Mouse (Mus musculus) adrenal gland, adult (tissue): Measurements from ENCODE around the gene Washc2.
A peak's percentile ranks its signal among the peaks of the same experiment; 100 is the strongest.
"Not testable (repeated sequence)": the region's sequence is repeated elsewhere in the genome, so short reads cannot be mapped to it uniquely, and the experiment has no call there.

Experiments
- DNase-seq, 2 experiments: peaks; one replicate each; pipeline ENCODE4 v3.0.0; 2022 to 2023; ENCODE audit warnings: low spot score in 1 of 2; ENCODE audit not compliant: inconsistent age in 2 of 2

Gene Washc2

DNA sequence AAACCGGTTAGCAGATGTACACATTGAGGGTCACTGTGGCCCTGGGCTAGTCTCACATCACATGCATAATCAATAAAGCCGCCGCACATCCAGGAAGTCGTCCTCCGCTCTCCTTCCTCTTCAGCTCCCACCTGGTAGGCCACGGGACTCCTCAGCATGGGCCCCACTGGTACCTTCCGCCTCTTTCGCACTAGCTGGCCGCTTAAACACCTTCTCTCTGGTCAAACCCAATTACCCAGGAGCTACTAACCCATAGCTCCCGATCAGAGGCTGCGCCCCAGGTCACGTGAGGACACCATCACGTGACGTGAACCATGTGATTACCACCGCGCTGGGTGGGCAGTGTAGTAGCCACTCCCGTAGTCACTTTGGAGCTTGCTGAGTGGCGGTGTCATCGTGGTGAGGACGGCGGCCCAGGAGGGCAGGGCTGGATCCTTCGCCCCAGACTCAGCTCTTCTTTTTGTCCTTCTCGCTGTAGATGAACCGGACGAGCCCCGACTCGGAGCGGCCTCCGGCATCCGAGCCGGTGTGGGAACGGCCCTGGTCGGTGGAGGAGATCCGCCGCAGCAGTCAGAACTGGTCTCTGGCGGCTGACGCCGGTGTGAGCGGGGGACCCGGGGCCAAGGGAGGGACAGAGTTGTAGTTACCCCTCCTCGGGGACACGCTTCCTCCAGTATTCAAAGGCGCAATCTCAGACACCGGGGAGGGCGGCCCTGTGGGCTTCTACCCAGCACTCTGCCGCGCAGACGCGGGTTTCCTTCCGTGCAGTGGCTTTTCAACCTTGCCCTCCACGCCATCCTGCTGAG, at the start of gene Washc2:
TSS of gene Washc2 (plus strand) at position 310 of the 806 bp plus-strand sequence.
- peak; percentile 96 to 99 for DNase-seq

DNA sequence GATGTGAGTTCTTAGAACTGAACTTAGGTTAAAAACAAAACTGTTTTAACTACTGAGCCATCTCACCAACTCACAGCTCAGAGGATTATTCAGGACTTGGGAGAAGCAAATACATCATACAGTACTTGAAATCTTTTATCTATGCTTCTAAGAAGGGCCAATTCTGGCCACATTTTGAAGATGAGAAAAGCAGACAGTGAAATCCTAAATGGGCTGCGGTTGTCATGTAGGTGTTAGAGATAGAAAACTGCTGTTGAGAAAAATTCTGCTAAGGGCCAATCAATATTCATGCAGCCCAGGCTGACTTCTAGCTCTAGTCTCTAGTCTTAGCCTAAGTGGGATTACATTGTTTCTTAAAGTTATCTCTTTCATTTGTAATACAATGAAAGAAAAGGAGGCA, 41.5 kb upstream of the Washc2 start:
- no peak for DNase-seq

- not testable (repeated sequence) for DNase-seq
Measured at GRCm38 (mm10) chr6:116173511-116174099, 34.2 kb upstream of the Washc2 start.

GRCm38 (mm10) chr6:116178376-116178775, 29.5 kb upstream of the Washc2 start:
- DNase-seq, result no peak

DNA sequence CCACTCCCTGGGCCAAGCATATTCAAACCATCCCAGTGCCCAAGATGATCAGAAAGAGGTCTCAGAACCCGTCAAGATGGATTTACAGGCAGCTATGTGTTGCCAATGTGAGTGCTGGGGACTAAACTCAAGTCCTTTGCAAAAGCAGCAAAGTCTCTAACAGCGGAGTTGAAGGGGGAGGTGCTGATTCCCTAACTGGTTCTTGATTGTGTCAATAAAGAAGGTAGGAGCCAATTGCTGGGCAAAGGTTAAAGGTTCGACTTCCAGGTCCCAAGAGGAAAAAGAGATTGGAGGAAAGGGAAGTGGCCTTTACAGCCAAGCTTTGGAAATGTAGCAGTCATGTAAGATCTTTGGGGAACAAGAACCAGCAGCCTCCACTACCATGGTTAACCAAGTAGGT, 27.1 kb upstream of the Washc2 start:
- no peak for DNase-seq

DNA sequence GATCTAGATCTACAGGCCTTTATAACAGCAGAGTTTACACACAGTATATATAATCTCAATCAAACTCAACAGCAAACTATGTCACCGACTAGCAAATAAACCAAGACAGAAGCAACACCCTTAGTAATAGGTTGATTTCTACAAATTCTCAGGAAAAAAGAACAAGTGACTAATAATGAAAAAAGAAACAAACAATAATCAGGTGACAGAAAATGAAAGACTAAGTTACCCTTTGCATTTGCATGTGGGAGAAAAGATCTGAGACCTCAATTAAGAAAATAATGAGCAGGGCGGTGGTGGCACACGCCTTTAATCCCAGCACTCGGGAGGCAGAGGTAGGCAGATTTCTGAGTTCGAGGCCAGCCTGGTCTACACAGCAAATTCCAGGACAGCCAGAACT, 24.3 kb upstream of the Washc2 start:
- DNase-seq, result no peak

DNA sequence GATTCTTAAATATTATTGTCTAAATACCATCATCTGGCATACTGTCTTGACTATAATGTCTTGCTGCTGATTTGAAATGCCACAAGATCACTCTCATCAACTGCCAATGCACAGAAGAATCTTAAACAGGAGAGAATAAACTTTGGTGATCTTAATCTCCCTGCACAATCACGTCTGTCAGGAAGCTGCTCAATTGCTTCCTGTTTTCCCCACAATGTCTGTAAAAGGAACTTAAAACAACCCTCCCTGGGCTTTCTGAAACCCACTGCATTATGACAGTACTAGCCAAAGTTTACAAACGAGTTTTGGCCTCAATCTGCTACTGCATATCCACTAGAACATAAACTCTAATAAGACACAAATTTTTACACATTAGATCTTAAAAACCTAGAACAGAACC, 21.4 kb upstream of the Washc2 start:
- no peak for DNase-seq

DNA sequence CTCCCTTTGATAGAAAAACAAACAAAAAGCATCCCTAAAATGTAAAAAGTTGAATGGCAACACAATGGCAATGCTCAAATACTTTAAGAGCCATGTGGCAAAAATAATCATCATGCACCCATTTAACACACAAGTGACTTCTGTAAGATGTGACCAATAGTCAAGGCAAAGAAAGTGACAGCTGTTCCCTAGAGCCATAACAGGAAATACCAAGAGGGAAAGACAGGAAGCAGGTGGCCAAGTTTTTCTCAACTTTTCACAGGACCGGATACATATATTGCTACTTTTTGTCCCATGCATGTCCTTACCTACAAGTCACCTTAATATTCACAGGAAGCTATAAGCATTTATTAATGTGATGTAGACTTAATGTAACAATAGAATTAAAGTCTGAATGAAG, 18.4 kb upstream of the Washc2 start:
- no peak for DNase-seq

DNA sequence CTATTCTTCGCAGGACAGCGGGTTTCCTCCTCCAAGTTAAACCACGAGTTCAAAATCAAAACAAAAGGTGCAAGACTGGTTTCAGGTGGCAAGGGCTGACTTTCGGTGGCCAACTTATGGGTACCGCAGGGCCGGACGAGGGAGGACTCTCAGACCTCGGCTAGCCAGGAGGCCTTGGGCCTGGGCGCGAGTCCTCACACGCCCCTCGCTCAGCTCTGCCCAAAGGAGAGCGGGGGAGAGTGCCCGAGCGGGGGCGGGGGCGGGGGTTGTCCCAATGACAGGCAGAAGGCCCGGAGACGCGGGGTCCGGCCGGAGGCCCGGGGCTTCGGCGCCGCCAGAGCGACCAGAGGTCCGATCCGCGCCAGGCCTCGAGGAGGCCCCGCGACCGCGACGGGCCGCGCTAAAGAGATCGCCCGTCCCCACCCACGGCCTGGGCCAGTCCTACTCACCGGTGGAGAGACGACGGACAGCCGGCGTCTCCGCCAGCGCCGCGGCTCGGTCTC, 15.0 kb upstream of the Washc2 start:
- no peak for DNase-seq

DNA sequence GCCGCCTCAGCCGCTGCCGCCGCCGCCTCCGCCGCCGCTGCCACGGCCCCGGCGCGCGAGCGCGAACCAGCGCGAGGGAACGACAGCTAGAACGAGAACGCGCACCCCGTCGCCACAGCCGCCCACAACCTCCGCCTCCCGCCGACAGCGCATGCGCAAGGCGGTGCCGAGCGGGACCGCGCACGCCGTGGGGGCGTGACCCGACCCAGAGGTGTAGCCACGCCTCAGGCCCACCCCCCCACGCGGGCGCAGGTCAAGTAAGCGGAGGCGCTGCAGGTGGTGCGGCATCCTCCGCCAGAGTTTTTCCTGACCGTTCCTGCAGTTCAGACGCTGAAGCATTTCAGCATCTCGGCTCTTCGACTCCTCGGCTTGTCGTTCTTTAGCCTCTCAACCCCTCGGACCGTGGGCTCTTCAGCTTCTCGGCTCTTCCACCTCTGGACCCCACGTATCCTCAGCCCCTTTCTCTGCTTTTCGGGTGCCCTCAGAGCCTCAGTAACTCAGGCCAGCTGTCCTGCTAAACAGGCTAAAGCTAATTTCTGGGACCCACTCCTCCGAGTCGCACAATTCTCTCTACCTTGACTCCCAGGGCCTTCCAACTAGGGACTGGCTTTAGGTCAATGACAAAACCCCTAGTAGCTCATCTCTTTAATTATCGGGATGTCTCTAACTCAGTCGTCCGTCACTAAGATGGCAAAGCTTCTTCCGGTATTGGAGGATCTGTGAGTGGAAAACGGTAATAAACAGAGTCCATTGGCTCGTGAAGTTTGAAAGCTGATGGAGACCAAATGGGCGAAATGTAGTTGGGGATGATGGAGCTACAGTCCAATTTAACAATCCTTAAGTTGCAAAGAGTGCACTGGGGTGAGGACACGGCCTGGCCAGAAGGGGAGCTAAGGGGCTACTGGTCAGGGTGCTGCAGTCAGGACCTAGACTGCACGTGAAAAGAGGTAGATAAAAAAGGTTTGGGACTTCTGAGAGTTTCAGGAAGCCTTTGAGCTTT, 14.1 kb upstream of the Washc2 start, which contains the start of gene Tmcc1:
TSS of gene Tmcc1 (minus strand) at position 93 of the 1,000 bp plus-strand sequence.
- DNase-seq, result peak; percentile 99

GRCm38 (mm10) chr6:116195811-116196210, 12.0 kb upstream of the Washc2 start:
- DNase-seq, result no peak

GRCm38 (mm10) chr6:116198173-116198572, 9.7 kb upstream of the Washc2 start:
- peak in 1 of 2 experiments; percentile 64 for DNase-seq

DNA sequence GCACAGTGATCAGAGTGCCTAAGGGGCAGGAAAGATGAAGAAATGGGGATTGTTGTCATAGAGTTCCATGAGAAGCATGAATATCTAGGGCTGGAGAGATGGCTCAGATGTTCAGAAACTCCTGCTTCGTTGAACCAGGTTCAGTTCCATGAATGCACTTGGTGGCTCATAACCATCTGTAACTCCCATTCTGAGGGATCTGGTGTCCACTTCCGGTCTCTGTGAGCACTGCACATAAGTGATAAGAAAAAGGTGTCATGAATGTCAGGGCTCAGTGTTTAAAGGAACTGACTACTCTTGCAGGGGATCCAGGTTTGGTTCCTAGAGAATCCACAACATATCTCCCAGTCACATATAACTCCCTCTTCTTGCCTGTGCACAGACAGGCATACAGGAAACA, 8.2 kb upstream of the Washc2 start:
- DNase-seq, result no peak

- peak; percentile 9 to 33 for DNase-seq
Measured at GRCm38 (mm10) chr6:116227767-116228166, 19.9 kb downstream of the Washc2 start.

DNA sequence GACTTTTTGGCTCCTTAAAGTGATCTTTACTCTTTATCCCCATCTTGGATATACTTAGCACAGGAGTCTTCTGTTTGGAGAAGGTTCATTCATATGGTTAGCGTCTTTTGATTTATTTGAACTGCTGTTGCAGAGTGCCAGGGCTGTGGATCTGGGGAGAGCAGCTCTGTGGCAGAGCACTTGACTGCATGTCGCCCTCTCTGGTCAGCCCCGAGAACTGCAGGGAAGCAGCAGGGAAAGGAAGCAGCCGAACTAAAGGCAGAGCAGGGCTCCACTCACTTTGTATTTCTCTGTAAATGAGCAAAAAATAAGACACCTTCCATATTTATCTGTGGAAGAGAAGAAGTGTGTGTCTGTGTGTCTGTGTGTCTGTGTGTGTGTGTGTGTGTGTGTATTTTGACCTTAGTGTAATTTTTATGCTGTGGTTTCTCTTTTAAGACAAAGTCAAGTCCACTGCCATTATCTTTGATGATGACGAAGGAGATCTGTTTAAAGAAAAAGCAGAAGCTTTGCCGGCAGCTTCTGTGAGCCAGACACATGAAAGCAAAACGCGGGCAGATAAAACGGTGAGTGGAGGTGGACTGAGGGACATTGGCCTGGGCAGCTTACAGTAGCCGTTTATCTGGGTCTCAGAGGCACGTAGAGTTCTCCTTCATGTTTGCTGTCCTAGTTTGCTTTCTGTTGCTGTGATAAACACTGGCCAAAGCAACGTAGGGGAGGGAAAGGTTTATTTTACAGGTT, 21.1 kb downstream of the Washc2 start:
- peak; percentile 74 to 89 for DNase-seq

- not testable (repeated sequence) for DNase-seq
Measured at GRCm38 (mm10) chr6:116234821-116235220, 27.0 kb downstream of the Washc2 start.

GRCm38 (mm10) chr6:116235336-116235735, 27.5 kb downstream of the Washc2 start:
- DNase-seq, result peak in 1 of 2 experiments; percentile 35

DNA sequence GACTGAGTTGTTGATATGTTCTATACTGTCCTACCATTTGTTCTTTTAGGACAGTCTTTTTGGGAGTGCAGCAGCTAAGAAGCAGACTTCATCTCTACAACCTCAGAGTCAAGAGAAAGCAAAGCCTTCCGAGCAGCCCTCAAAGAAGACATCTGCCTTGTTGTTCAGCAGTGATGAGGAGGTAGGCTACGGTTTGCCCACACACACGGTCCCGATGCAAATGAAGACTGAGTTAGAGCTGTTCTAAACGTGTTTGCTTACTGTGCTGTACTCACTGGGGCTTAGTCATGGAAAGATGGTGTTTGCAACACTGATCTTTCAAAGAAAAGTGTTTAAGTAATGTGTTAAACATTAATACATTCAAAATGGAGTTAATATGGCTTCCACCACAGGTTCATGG, 30.2 kb downstream of the Washc2 start:
- no peak for DNase-seq

GRCm38 (mm10) chr6:116240371-116240770, 32.5 kb downstream of the Washc2 start:
- DNase-seq, result no peak

DNA sequence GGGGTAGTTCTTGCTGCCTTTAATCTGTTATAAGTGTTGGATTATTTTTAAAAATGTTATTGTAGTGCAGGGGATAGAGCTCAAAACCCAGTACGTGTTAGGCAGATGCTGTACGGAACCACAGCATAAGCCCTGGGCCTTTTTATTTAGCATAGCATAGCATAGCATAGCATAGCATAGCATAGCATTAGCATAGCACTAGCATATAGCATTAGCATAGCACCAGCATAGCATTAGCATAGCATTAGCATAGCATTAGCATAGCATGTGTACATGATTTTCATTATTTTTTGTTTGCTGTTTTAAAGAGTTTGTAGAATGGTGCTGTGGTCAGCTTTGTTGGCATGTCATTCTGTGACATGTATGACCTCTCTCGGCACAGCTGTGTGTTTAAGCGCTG, 51.8 kb downstream of the Washc2 start:
- DNase-seq, result no peak
